Comparison of ENCODE assay signal across 33 mouse cellular contexts in genomic region chr7:45549641-45550436, GRCm38 (mm10). TPM values are rescaled to one million over a fixed set of nuclear protein-coding genes. Genes with fewer than 3 reads are reported as not detected.
DNase-seq lines count a peak whose midpoint lies in the region; ATAC-seq lines count a peak whose summit lies in the region.
"Had no signal": no experiment of that assay in that cellular context is flagged by ENCODE, and none has a peak within 500 bp of the region (broad histone marks: within the 10 kb centered on the region; RNA-seq: fewer than 3 reads in every experiment).

No protein-coding gene starts in this region.

- H3K27ac ChIP-seq in hindbrain, embryonic 10.5 days: 0 out of 2 replicates have a peak overlapping the region, but pooled peaks have one; percentile 23
- H3K27ac ChIP-seq in hindbrain, embryonic 11.5 days (ENCODE audit: low read depth, low read length): no peak overlapping the region
- peak overlapping the region; percentile 89 for H3K27ac ChIP-seq in ES-E14 (ENCODE audit: insufficient read depth, low read depth, low read length, poor library complexity, severe bottlenecking)
- H3K27ac ChIP-seq in limb, embryonic 13.5 days: no peak overlapping the region
- H3K27ac ChIP-seq in midbrain, embryonic 14.5 days (replicated peaks; ENCODE audit: low read depth, low read length): no peak overlapping the region
- H3K27ac ChIP-seq: forebrain, embryonic 10.5 days; kidney, embryonic 15.5 days; left cerebral cortex, adult 2 months; liver, embryonic 13.5 days; neural tube, embryonic 15.5 days; stomach, embryonic 15.5 days had no signal

- H3K4me2 ChIP-seq in hindbrain, embryonic 11.5 days (replicated peaks; ENCODE audit: low read depth, low read length): no peak overlapping the region
- no peak overlapping the region for H3K4me2 ChIP-seq in limb, embryonic 13.5 days (replicated peaks)
- H3K4me2 ChIP-seq in midbrain, embryonic 14.5 days (ENCODE audit: low read length): no peak overlapping the region
- H3K4me2 ChIP-seq: embryonic facial prominence, embryonic 13.5 days; heart, embryonic 12.5 days; kidney, embryonic 15.5 days; liver, embryonic 13.5 days; neural tube, embryonic 15.5 days; stomach, embryonic 15.5 days had no signal

- peaks cover 9% of the 10 kb centered on the region for H3K4me1 ChIP-seq in hindbrain, embryonic 10.5 days (replicated peaks)
- H3K4me1 ChIP-seq in hindbrain, embryonic 11.5 days (replicated peaks; ENCODE audit: control insufficient read depth, insufficient read depth, low read length): no peaks in the 10 kb centered on the region
- peaks cover 11 to 36% of the 10 kb centered on the region in 2 experiments for H3K4me1 ChIP-seq in ES-E14 (ENCODE audit: control insufficient read depth in 2 of 2, insufficient read depth in 2 of 2, low read length in 2 of 2, poor library complexity in 1 of 2)
- H3K4me1 ChIP-seq in limb, embryonic 13.5 days: no peaks in the 10 kb centered on the region
- no peaks in the 10 kb centered on the region for H3K4me1 ChIP-seq in midbrain, embryonic 14.5 days (ENCODE audit: control insufficient read depth, insufficient read depth, low read length)
- H3K4me1 ChIP-seq: neural tube, embryonic 15.5 days; stomach, embryonic 15.5 days had no signal

- DNase-seq in adrenal gland, postnatal 14 days: peak; percentile 45
- no peak for DNase-seq in adrenal gland, postnatal 4 days (ENCODE audit: low spot score in 2 of 2)
- no peak for DNase-seq in hindbrain, embryonic 10.5 days (ENCODE audit: low spot score)
- DNase-seq in hindbrain, embryonic 11.5 days (ENCODE audit: low spot score): no peak
- DNase-seq in ES-E14 (ENCODE audit: low read depth, low spot score): no peak
- DNase-seq in midbrain, embryonic 14.5 days: no peak
- no peak for DNase-seq in cerebellum, postnatal 25 days
- DNase-seq: cerebellum, adult 11-12 months; cerebellum, adult 9-11 months; gastrocnemius, postnatal 36 days; heart, adult 18-20 months; kidney, adult 18-20 months; kidney, postnatal 25 days; liver, embryonic 13.5 days; lung, adult 18-20 months; retina, postnatal 1 day; right cerebral cortex, postnatal 25 days; thymus, postnatal 14 days had no signal

- H3K9me3 ChIP-seq in hindbrain, embryonic 10.5 days: no peaks in the 10 kb centered on the region
- H3K9me3 ChIP-seq in hindbrain, embryonic 11.5 days (ENCODE audit: control insufficient read depth, low read length): no peaks in the 10 kb centered on the region
- no peaks in the 10 kb centered on the region for H3K9me3 ChIP-seq in ES-E14 (ENCODE audit: control insufficient read depth, insufficient read depth, low read depth, low read length)
- no peaks in the 10 kb centered on the region for H3K9me3 ChIP-seq in limb, embryonic 13.5 days
- H3K9me3 ChIP-seq in midbrain, embryonic 14.5 days (ENCODE audit: control insufficient read depth, low read length): no peaks in the 10 kb centered on the region
- H3K9me3 ChIP-seq: embryonic facial prominence, embryonic 13.5 days; forebrain, embryonic 10.5 days; heart, embryonic 12.5 days; kidney, embryonic 15.5 days; liver, embryonic 13.5 days; neural tube, embryonic 15.5 days; stomach, embryonic 15.5 days had no signal

- no peak overlapping the region for H3K4me3 ChIP-seq in hindbrain, embryonic 10.5 days
- no peak overlapping the region for H3K4me3 ChIP-seq in hindbrain, embryonic 11.5 days (ENCODE audit: low read depth, low read length)
- H3K4me3 ChIP-seq in ES-E14 (ENCODE audit: insufficient read depth in 1 of 2, low read depth in 1 of 2, low read length in 2 of 2, poor library complexity in 1 of 2, severe bottlenecking in 1 of 2): peak overlapping the region; percentile 4 to 57; a peak in 2 of 4 replicates
- no peak overlapping the region for H3K4me3 ChIP-seq in limb, embryonic 13.5 days
- H3K4me3 ChIP-seq in midbrain, embryonic 14.5 days (replicated peaks; ENCODE audit: low read depth, low read length): no peak overlapping the region
- H3K4me3 ChIP-seq: embryonic facial prominence, embryonic 13.5 days; forebrain, embryonic 10.5 days; heart, embryonic 12.5 days; kidney, embryonic 15.5 days; left cerebral cortex, adult 2 months; liver, embryonic 13.5 days; neural tube, embryonic 15.5 days; stomach, embryonic 15.5 days had no signal

- no peak overlapping the region for H3K9ac ChIP-seq in hindbrain, embryonic 11.5 days (ENCODE audit: low read depth, low read length)
- peak overlapping the region; percentile 81 for H3K9ac ChIP-seq in ES-E14 (ENCODE audit: insufficient read depth, low read depth, low read length, poor library complexity, severe bottlenecking)
- peak overlapping the region; percentile 8; the same call in 1 of the 2 replicates for H3K9ac ChIP-seq in limb, embryonic 13.5 days
- no peak overlapping the region for H3K9ac ChIP-seq in midbrain, embryonic 14.5 days (replicated peaks; ENCODE audit: low read length)
- H3K9ac ChIP-seq: embryonic facial prominence, embryonic 13.5 days; heart, embryonic 12.5 days; kidney, embryonic 15.5 days; liver, embryonic 13.5 days; stomach, embryonic 15.5 days had no signal

- H3K27me3 ChIP-seq in hindbrain, embryonic 10.5 days (ENCODE audit: insufficient read depth, poor library complexity, severe bottlenecking): no peaks in the 10 kb centered on the region
- no peaks in the 10 kb centered on the region for H3K27me3 ChIP-seq in hindbrain, embryonic 11.5 days (ENCODE audit: control insufficient read depth, insufficient read depth, low read length)
- no peaks in the 10 kb centered on the region for H3K27me3 ChIP-seq in limb, embryonic 13.5 days
- no peaks in the 10 kb centered on the region for H3K27me3 ChIP-seq in midbrain, embryonic 14.5 days (ENCODE audit: control insufficient read depth, insufficient read depth, low read length)
- H3K27me3 ChIP-seq: embryonic facial prominence, embryonic 13.5 days; kidney, embryonic 15.5 days; neural tube, embryonic 15.5 days; stomach, embryonic 15.5 days had no signal

- 92% methylated on average over 16 of the region's 16 CpGs for WGBS in hindbrain, embryonic 10.5 days
- WGBS in hindbrain, embryonic 11.5 days: 86% methylated on average over 16 of the region's 16 CpGs
- WGBS in limb, embryonic 13.5 days: 87% methylated on average over 16 of the region's 16 CpGs
- 88% methylated on average over 16 of the region's 16 CpGs for WGBS in midbrain, embryonic 14.5 days

- in situ Hi-C loops in ES-E14 (cut with MboI; ENCODE audit: low sequenced_read_pairs in 2 of 2, unreplicated experiment in 2 of 2): no loop called here

- no peaks in the 10 kb centered on the region for H3K36me3 ChIP-seq in hindbrain, embryonic 10.5 days
- H3K36me3 ChIP-seq in hindbrain, embryonic 11.5 days (ENCODE audit: control insufficient read depth, insufficient read depth, low read length): no peaks in the 10 kb centered on the region
- no peaks in the 10 kb centered on the region for H3K36me3 ChIP-seq in ES-E14 (ENCODE audit: control insufficient read depth, insufficient read depth, low read length, poor library complexity, severe bottlenecking)
- no peaks in the 10 kb centered on the region for H3K36me3 ChIP-seq in limb, embryonic 13.5 days
- H3K36me3 ChIP-seq in midbrain, embryonic 14.5 days (ENCODE audit: control insufficient read depth, insufficient read depth, low read length): no peaks in the 10 kb centered on the region
- H3K36me3 ChIP-seq: embryonic facial prominence, embryonic 13.5 days; forebrain, embryonic 10.5 days; heart, embryonic 12.5 days; kidney, embryonic 15.5 days; liver, embryonic 13.5 days; neural tube, embryonic 15.5 days; stomach, embryonic 15.5 days had no signal

- ATAC-seq in hindbrain, embryonic 11.5 days (ENCODE audit: low FRiP score): no peak
- ATAC-seq in limb, embryonic 13.5 days (ENCODE audit: low FRiP score, low read depth): no peak
- no peak for ATAC-seq in midbrain, embryonic 14.5 days (ENCODE audit: low FRiP score, low TSS enrichment)
- ATAC-seq: hindbrain, embryonic 16.5 days; lung, postnatal 0 days had no signal

RNA-seq across cellular contexts. Expression of gene Hsd17b14, which starts 4.9 kb away (rescaled TPM):
- total RNA-seq in adrenal gland, postnatal 14 days (2021): 0.67 and 1.2 TPM in 2 replicates
- total RNA-seq in adrenal gland, postnatal 4 days (2021): 1 to 10 TPM; 1.3 to 1.8 TPM
- polyA plus RNA-seq in hindbrain, embryonic 10.5 days (2016; fragmentation: Nextera tagmentation; extraction: Ambion mirVana): 1.1 and 1.5 TPM in 2 replicates
- 0.45 and 0.46 TPM in 2 replicates for polyA plus RNA-seq in hindbrain, embryonic 11.5 days (2014; fragmentation: Nextera tagmentation; extraction: Ambion mirVana)
- total RNA-seq in ES-E14 (2012; rRNA removed): 32.5 and 33.0 TPM in 2 replicates
- polyA plus RNA-seq in limb, embryonic 13.5 days (2015; fragmentation: Nextera tagmentation; extraction: Ambion mirVana): 0.43 and 0.98 TPM in 2 replicates
- polyA plus RNA-seq in midbrain, embryonic 14.5 days (2014; fragmentation: Nextera tagmentation; extraction: Ambion mirVana): not detected in 2 replicates
- total RNA-seq: common myeloid progenitor, adult 5-6 weeks; hematopoietic stem cell, adult 5-6 weeks; layer of hippocampus, adult 18-20 months; layer of hippocampus, postnatal 10 days; midbrain, postnatal 0 days had no signal
- polyA plus RNA-seq: neural tube, embryonic 15.5 days had no signal

RNA-seq across cellular contexts. Expression of gene Bcat2, which starts 20.1 kb away (rescaled TPM):
- total RNA-seq in adrenal gland, postnatal 14 days (2021): 149 and 151 TPM in 2 replicates
- total RNA-seq in adrenal gland, postnatal 4 days (2021): 10 to 100 TPM; 96.4 to 96.5 TPM
- 37.1 and 46.2 TPM in 2 replicates for polyA plus RNA-seq in hindbrain, embryonic 10.5 days (2016; fragmentation: Nextera tagmentation; extraction: Ambion mirVana)
- polyA plus RNA-seq in hindbrain, embryonic 11.5 days (2014; fragmentation: Nextera tagmentation; extraction: Ambion mirVana): 26.6 and 31.4 TPM in 2 replicates
- total RNA-seq in ES-E14 (2012; rRNA removed): 60.3 and 87.7 TPM in 2 replicates
- 55.7 and 59.5 TPM in 2 replicates for polyA plus RNA-seq in limb, embryonic 13.5 days (2015; fragmentation: Nextera tagmentation; extraction: Ambion mirVana)
- polyA plus RNA-seq in midbrain, embryonic 14.5 days (2014; fragmentation: Nextera tagmentation; extraction: Ambion mirVana): 14.9 and 16.9 TPM in 2 replicates

RNA-seq across cellular contexts. Expression of gene Plekha4, which starts 23.7 kb away (rescaled TPM):
- 3.8 and 6.5 TPM in 2 replicates for total RNA-seq in adrenal gland, postnatal 14 days (2021)
- total RNA-seq in adrenal gland, postnatal 4 days (2021): 10 to 100 TPM; 12.5 to 17.5 TPM
- polyA plus RNA-seq in hindbrain, embryonic 10.5 days (2016; fragmentation: Nextera tagmentation; extraction: Ambion mirVana): 4.1 and 4.5 TPM in 2 replicates
- 2.1 and 2.3 TPM in 2 replicates for polyA plus RNA-seq in hindbrain, embryonic 11.5 days (2014; fragmentation: Nextera tagmentation; extraction: Ambion mirVana)
- 17.8 and 20.2 TPM in 2 replicates for total RNA-seq in ES-E14 (2012; rRNA removed)
- polyA plus RNA-seq in limb, embryonic 13.5 days (2015; fragmentation: Nextera tagmentation; extraction: Ambion mirVana): 3.3 and 4.9 TPM in 2 replicates
- 0.53 and 0.77 TPM in 2 replicates for polyA plus RNA-seq in midbrain, embryonic 14.5 days (2014; fragmentation: Nextera tagmentation; extraction: Ambion mirVana)
- total RNA-seq: common myeloid progenitor, adult 5-6 weeks had no signal

RNA-seq across cellular contexts. Expression of gene Ppp1r15a, which starts 23.8 kb away (rescaled TPM):
- total RNA-seq in adrenal gland, postnatal 14 days (2021): 37.3 and 55.7 TPM in 2 replicates
- total RNA-seq in adrenal gland, postnatal 4 days (2021): 10 to 100 TPM; 36.9 to 45.1 TPM
- 18.6 and 20.2 TPM in 2 replicates for polyA plus RNA-seq in hindbrain, embryonic 10.5 days (2016; fragmentation: Nextera tagmentation; extraction: Ambion mirVana)
- 15.1 and 15.7 TPM in 2 replicates for polyA plus RNA-seq in hindbrain, embryonic 11.5 days (2014; fragmentation: Nextera tagmentation; extraction: Ambion mirVana)
- total RNA-seq in ES-E14 (2012; rRNA removed): 31.4 and 37.9 TPM in 2 replicates
- polyA plus RNA-seq in limb, embryonic 13.5 days (2015; fragmentation: Nextera tagmentation; extraction: Ambion mirVana): 27.5 and 28.8 TPM in 2 replicates
- 9.5 and 10.2 TPM in 2 replicates for polyA plus RNA-seq in midbrain, embryonic 14.5 days (2014; fragmentation: Nextera tagmentation; extraction: Ambion mirVana)

RNA-seq across cellular contexts. Expression of gene Nucb1, which starts 39.6 kb away (rescaled TPM):
- 199 and 204 TPM in 2 replicates for total RNA-seq in adrenal gland, postnatal 14 days (2021)
- total RNA-seq in adrenal gland, postnatal 4 days (2021): 100 to 1,000 TPM; 236 to 239 TPM
- 110 and 115 TPM in 2 replicates for polyA plus RNA-seq in hindbrain, embryonic 10.5 days (2016; fragmentation: Nextera tagmentation; extraction: Ambion mirVana)
- 88.6 and 92.7 TPM in 2 replicates for polyA plus RNA-seq in hindbrain, embryonic 11.5 days (2014; fragmentation: Nextera tagmentation; extraction: Ambion mirVana)
- 131 and 178 TPM in 2 replicates for total RNA-seq in ES-E14 (2012; rRNA removed)
- 215 TPM in 2 replicates for polyA plus RNA-seq in limb, embryonic 13.5 days (2015; fragmentation: Nextera tagmentation; extraction: Ambion mirVana)
- 86.5 and 89.5 TPM in 2 replicates for polyA plus RNA-seq in midbrain, embryonic 14.5 days (2014; fragmentation: Nextera tagmentation; extraction: Ambion mirVana)

Comparison
In these comparisons a context has a peak if more than half of its experiments do, and no peak if none do; other contexts are left out.
1. H3K27ac ChIP-seq: peak in hindbrain, embryonic 10.5 days (single experiment) and ES-E14 (single experiment); none in hindbrain, embryonic 11.5 days (single experiment), limb, embryonic 13.5 days (single experiment) and midbrain, embryonic 14.5 days (single experiment).
2. H3K4me3 ChIP-seq: peak in ES-E14 (2 of 2); none in hindbrain, embryonic 10.5 days (single experiment), hindbrain, embryonic 11.5 days (single experiment), limb, embryonic 13.5 days (single experiment) and midbrain, embryonic 14.5 days (single experiment).
3. H3K9ac ChIP-seq: peak in ES-E14 (single experiment) and limb, embryonic 13.5 days (single experiment); none in hindbrain, embryonic 11.5 days (single experiment) and midbrain, embryonic 14.5 days (single experiment).